Mouse (Mus musculus) cerebellum, adult 11 months (tissue): Measurements from ENCODE around the gene Adra2a.

Experiments used
- DNase-seq: peaks from one replicate; pipeline ENCODE4 v3.0.0; 2022

Gene Adra2a

DNA sequence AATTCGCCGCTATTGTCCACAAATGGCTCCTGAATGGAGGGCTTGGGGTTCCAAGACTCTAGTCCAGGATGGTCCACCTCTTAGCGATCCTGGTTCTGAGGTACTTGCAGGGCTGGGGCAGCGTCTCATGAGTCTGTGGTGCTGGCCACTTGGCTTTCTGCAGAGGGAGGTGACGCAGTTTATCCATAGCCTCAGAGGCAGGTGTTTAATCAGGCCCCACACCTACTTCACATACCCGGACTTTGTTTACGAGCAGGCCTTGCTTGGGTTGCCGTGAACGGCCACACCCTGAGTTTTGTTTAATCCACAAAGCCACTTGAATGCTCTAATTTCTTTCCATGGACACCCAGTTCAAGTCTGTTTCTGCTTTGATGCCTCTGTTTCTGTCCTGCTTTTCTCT is 37.4 kb downstream of the Adra2a start:
- no peak for DNase-seq

DNA sequence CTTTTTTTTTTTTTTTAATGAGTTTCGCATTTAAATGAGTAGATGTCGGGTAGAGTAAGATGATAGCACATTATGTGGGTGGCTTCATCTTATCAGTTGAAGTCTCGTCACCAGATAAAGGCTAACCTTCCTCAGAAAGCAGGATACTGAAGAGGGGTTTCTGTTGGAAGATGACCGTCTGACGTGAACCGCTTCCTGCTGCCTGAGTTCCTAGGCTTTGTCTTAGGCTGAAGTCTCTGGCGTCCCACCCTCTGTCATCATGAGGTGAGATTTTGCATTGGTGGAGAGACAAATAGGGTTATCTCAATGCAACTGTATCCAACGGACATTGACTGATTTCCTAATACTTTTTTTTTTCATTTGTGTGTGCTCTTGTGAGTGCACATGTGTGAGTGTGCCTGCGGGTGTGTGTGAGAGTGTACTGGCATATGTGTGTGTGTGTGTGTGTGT is 37.8 kb downstream of the Adra2a start:
- no peak for DNase-seq

DNA sequence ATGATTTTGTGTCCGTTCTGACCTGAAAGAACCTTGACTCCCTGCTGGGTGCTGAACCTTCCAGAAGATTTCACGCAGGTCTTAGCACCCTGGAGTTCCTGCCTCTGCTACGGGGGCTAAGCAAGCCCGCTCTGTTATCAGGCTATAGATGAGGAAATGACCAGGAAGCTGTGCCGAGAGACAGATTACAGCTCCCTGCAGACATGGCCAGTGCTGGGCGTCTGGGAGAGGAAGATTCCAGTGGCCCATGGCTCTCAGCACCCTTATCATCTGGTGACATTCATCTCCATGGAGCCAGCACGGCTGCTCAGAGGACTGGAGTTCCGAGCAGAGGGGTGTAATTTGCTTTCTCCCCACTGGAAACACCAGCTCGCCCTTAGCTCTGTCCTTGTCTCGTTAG is 43.4 kb downstream of the Adra2a start:
- no peak for DNase-seq

DNA sequence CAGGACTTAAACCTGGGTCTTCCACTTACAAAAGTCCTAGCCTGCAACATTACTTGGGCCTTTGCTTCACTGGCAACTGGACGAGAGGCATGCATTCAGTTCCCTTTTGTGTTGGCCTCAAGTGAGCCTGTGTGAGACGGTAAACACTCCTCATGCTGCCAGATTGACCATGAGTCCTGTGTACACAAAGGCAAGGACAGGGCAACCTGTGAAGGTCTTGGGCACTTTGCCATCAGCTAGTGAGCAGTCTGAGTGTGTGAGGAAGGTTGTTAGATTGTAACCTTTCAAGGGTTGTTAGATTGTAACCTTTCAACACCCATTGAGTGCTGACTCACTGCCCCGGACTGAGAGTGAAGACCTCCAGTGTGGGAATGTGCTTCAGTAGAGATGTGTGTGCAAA is 49.6 kb downstream of the Adra2a start:
- no peak for DNase-seq

DNA sequence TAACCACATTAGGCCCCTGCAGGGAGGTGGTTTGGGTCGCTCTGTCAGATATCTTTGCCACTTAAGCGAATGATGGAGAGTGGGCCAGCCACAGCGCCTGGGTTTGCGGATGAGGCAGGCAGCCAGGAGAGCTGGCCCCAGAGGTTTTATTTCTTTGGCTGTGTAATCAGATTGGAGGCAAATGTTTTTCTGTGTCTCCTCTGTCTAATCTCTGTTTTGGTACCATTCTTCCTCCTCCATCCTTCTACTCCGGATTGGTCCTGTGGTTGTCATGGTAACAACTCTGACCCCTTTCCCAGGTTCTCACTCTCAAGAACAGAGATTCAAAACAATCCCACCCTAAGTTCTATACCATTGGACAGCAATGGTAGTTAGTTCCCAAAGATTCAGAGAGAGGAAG is 51.8 kb downstream of the Adra2a start:
- DNase-seq: no peak

DNA sequence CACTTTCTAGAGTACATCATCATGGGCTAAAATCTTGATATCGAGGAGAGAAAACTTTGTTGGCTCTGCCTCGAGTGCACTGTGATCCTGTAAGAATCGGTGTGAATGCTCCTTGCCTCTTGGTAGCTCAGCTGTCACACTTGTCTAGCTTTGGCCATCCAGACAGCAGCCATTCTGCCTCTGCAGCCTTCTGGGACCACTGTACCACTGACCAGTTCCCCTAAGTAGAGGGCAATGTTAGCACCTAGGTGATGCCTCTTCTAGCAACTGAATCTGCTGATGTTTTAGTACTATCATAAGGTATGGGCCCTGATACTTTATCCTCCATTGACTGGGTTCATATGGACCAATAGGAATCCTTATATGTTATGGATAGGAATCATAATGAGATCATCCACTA is 54.4 kb downstream of the Adra2a start:
- no peak for DNase-seq
